Mouse (Mus musculus) limb, embryonic 12.5 days (tissue): ENCODE results near the gene Krt10. TPM values are rescaled to one million over a fixed set of nuclear protein-coding genes. Genes with fewer than 3 reads are reported as not detected.

Experiments
- ATAC-seq: fragments of 200-750 bp; cut with Nextera tagmentation; 2 replicates; pipeline ENCODE4 v1.8.0; 2017; ENCODE audit warnings: low read depth, moderate TSS enrichment; ENCODE audit not compliant: insufficient number of reproducible peaks, insufficient read depth, low FRiP score, low TSS enrichment
- H3K27ac ChIP-seq: fragments of 300-500 bp; sonication (generic); 2 replicates; pipeline ENCODE4 v1.5.1; 2016; ENCODE audit warnings: mild to moderate bottlenecking, moderate library complexity
- H3K27me3 ChIP-seq: fragments of 300-500 bp; sonication (generic); 2 replicates; pipeline ENCODE4 v1.6.1; 2016; ENCODE audit warnings: mild to moderate bottlenecking, moderate library complexity
- H3K36me3 ChIP-seq: fragments of 300-500 bp; sonication (generic); 2 replicates; pipeline ENCODE4 v1.6.1; 2016; ENCODE audit warnings: mild to moderate bottlenecking, moderate library complexity
- H3K4me1 ChIP-seq: fragments of 300-500 bp; sonication (generic); replicated peaks from 2 replicates; pipeline ENCODE4 v1.6.1; 2016
- H3K4me2 ChIP-seq: fragments of 300-500 bp; sonication (generic); 2 replicates; pipeline ENCODE4 v1.6.1; 2016; ENCODE audit warnings: mild to moderate bottlenecking, moderate library complexity
- H3K4me3 ChIP-seq: fragments of 300-500 bp; sonication (generic); replicated peaks from 2 replicates; pipeline ENCODE4 v1.5.1; 2016; ENCODE audit warnings: mild to moderate bottlenecking
- H3K9ac ChIP-seq: fragments of 300-500 bp; sonication (generic); replicated peaks from 2 replicates; pipeline ENCODE4 v1.6.1; 2016; ENCODE audit warnings: mild to moderate bottlenecking, moderate library complexity
- H3K9me3 ChIP-seq: fragments of 300-500 bp; sonication (generic); 2 replicates; pipeline ENCODE4 v1.6.1; 2016; ENCODE audit warnings: mild to moderate bottlenecking, moderate library complexity
- WGBS: fragments of 180-500 bp; shearing (Covaris S2); methylation state at CpG from one replicate; pipeline ENCODE4 v1.1.7; 2016; 5-methylcytosine and 5-hydroxymethylcytosine counted together
- polyA plus RNA-seq: library from polyadenylated mRNA; unstranded; fragments of >200 nt; fragmentation: Nextera tagmentation; extraction: Ambion mirVana; gene quantifications from 2 replicates; pipeline ENCODE4 v1.2.1, GENCODE M21; 2016

The Krt10 gene
- polyA plus RNA-seq, 1 experiment from 2014 or later, result 35.3 TPM

DNA sequence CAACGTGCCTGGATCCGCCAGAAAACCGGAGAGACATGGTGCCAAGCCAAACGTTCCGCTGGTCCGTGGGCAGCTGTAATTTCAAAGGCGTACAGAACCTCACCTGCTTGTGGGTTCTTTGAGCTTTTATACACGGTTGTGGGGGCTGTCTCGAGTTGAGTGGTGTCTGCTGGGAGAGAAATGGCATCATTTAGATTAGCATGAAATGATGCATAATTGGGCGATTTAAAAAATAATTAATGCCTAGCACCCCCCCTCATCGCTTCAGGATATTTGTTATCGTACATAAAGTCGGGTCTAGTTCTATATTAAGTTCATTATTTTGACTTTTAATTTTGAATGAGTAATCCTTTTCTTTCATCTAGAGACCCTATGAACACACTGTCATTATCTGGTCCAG lies 14.4 kb downstream of the Krt10 start, which contains the start of gene Krt28:
TSS of gene Krt28 (minus strand) at position 101 of the 400 bp plus-strand sequence.
- Histone ChIP-seq H3K36me3 (no peaks in the 10 kb centered on the region), H3K4me2 (no peak within 1 kb of the TSS), H3K9ac (no peak within 1 kb of the TSS), H3K27ac (no peak within 1 kb of the TSS), H3K4me1 (no peaks in the 10 kb centered on the region), H3K27me3 (no peaks in the 10 kb centered on the region; the same call in 1 of the 2 replicates), H3K9me3 (no peaks in the 10 kb centered on the region), H3K4me3 (no peak within 1 kb of the TSS)
- ATAC-seq, result no peak
- 81% methylated on average over 13 of the region's 13 CpGs for WGBS

DNA sequence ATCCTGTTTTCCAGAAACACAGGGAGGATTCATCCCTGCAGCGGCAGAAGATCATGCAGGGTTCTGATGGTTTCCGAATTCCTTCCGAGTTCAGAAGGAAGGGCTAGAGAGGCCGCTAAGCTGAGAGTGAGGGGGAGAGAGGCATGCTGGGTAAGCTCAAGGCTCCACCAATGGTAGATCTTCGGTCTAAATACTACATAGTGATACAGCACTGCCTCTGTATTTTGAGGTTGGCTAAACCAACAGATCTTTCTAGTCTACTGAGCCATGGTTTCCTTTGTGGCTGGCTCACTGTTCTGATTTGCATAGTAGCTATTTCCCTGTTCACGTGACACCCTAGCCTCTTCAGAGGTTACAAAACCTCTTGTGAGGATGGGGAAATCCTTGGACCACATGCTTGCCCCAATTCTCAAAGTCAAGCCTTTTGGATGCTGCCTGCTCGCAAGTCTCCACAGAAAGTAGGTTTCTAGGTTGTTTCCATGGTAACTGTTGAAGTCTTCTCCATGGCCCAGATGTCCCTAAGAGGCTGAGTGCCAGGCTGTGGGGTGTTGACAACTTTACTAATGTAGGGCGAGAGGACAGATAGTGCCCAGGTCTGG lies 19.2 kb downstream of the Krt10 start:
- Histone ChIP-seq H3K4me1 (no peaks in the 10 kb centered on the region), H3K27ac (no peak overlapping the region), H3K9ac (no peak overlapping the region), H3K9me3 (no peaks in the 10 kb centered on the region), H3K27me3 (peaks cover 11% of the 10 kb centered on the region; the same call in 1 of the 2 replicates), H3K4me3 (no peak overlapping the region), H3K4me2 (no peak overlapping the region), H3K36me3 (no peaks in the 10 kb centered on the region)
- WGBS, result 85% methylated on average over 8 of the region's 8 CpGs
- no peak for ATAC-seq

DNA sequence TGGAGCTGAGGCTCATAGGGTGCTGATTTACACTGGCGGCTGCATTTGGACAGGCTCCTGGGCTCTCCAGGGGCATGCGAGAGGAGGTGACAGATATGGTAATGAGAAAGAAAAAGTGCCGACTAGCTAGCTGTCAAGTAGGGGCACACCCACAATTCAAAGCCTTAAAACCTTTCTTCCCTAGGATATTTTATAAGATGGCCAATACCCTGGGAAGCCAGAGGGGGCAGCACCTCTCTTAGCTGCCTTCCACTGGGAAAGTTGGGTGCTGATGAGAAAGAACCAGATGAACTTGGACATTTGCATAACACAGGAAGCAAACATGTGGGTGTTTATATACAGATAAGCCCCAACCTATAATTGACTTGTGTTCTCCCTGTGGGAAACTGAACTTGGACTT lies 19.9 kb downstream of the Krt10 start:
- peaks cover 11% of the 10 kb centered on the region; the same call in 1 of the 2 replicates for H3K27me3 ChIP-seq
- no peak overlapping the region for H3K4me3 ChIP-seq
- H3K4me2 ChIP-seq, result no peak overlapping the region
- H3K36me3 ChIP-seq, result no peaks in the 10 kb centered on the region
- ATAC-seq, result no peak
- 15% methylated on average over 3 of the region's 3 CpGs for WGBS
- H3K4me1 ChIP-seq, result no peaks in the 10 kb centered on the region
- no peak overlapping the region for H3K9ac ChIP-seq
- H3K9me3 ChIP-seq, result no peaks in the 10 kb centered on the region
- no peak overlapping the region for H3K27ac ChIP-seq

DNA sequence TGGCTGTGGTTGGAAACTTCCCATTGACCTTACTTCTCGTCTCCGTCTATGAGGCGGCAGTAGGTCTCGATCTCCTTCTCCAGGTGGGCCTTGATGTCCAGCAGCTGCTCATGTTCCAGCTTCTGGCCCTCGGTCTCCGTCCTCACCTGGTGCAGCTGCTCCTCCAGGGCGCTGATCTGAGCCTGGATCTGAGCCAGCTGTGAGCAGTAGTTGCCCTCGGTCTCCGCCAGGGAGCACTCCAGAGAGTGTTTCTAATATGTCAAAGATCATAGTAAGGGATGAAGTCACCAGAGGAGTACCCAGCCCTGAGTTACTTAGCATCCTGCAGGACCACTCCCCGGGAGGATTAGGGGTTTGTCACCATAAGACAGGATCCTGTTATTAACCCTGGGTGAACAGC lies 22.4 kb downstream of the Krt10 start:
- no peak overlapping the region for H3K9ac ChIP-seq
- no peak overlapping the region for H3K4me3 ChIP-seq
- no peak overlapping the region for H3K4me2 ChIP-seq
- no peaks in the 10 kb centered on the region for H3K36me3 ChIP-seq
- 40% methylated on average over 10 of the region's 10 CpGs for WGBS
- peaks cover 11% of the 10 kb centered on the region; the same call in 1 of the 2 replicates for H3K27me3 ChIP-seq
- H3K9me3 ChIP-seq, result no peaks in the 10 kb centered on the region
- ATAC-seq, result no peak
- no peaks in the 10 kb centered on the region for H3K4me1 ChIP-seq
- H3K27ac ChIP-seq, result no peak overlapping the region

DNA sequence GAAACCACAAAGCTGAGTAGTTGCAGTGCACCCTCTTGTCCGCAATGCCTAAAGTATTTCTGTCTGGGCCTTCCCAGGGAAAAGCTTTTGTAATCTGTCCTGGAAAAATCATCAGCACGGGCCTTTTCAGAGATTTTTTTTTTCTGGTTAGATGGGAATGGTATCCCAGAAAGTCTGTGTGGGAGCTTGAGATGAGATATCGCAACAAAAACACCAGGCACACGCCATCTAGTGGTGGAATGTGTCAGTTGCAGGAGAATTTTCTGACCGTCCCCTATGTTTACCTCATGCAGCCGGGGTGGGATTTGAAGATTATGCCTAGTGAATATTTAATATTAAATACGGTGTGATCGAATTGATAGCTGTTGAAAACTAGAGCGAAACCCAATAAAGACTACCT lies 24.8 kb downstream of the Krt10 start:
- H3K4me3 ChIP-seq, result no peak overlapping the region
- H3K9me3 ChIP-seq, result no peaks in the 10 kb centered on the region
- 0 out of 2 replicates have a peak, but pooled peaks cover 11% of the 10 kb centered on the region for H3K27me3 ChIP-seq
- 24% methylated on average over 9 of the region's 9 CpGs for WGBS
- no peak for ATAC-seq
- no peak overlapping the region for H3K27ac ChIP-seq
- no peak overlapping the region for H3K9ac ChIP-seq
- no peaks in the 10 kb centered on the region for H3K36me3 ChIP-seq
- H3K4me2 ChIP-seq, result no peak overlapping the region
- no peaks in the 10 kb centered on the region for H3K4me1 ChIP-seq

DNA sequence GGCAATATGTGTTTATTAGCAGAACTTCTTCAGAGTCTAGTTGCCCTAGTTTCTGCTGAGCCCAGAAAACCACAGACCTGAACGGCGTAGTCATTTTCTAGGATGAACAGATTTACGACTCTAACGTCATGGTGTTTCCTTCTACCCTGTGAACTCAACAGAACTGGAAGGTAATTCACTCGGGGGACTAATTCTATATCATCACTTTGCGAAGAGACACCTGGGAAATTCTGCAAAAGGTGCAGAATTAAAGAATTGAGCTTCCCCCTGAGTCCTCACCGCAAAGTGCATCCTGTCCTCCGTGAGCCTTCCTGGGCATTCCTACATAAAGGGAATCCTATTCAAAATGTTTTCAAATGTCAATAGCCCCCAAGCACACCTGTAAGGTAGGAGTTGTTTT lies 27.7 kb downstream of the Krt10 start:
- no peak for ATAC-seq
- H3K27me3 ChIP-seq, result 0 out of 2 replicates have a peak, but pooled peaks cover 3% of the 10 kb centered on the region
- H3K9ac ChIP-seq, result no peak overlapping the region
- 80% methylated on average over 8 of the region's 8 CpGs for WGBS
- no peak overlapping the region for H3K27ac ChIP-seq
- H3K36me3 ChIP-seq, result no peaks in the 10 kb centered on the region
- H3K4me1 ChIP-seq, result no peaks in the 10 kb centered on the region
- no peaks in the 10 kb centered on the region for H3K9me3 ChIP-seq
- no peak overlapping the region for H3K4me3 ChIP-seq
- H3K4me2 ChIP-seq, result no peak overlapping the region

DNA sequence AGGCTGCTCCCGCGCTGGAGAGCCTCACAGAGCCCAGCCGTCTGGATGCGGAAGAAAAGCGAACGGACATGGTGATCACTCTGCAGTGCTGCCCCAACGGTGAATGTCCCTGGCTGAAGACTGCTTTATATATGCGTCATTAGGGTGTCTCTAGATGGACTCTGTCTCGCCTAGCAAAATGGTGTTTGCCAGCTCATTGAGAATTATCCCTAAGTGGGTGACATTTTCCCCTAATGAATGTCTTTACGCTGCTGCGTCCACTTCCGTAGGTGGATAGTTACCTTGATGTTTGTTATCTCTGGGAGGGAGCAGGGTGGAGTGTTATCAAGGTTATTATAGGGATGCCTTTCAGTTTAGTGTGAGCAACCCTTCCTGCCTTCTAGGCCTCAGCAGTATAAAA lies 38.2 kb downstream of the Krt10 start, which contains the start of gene Krt27:
TSS of gene Krt27 (minus strand) at position 101 of the 400 bp plus-strand sequence.
- H3K9me3 ChIP-seq, result no peaks in the 10 kb centered on the region
- no peaks in the 10 kb centered on the region for H3K27me3 ChIP-seq
- H3K36me3 ChIP-seq, result no peaks in the 10 kb centered on the region
- H3K4me2 ChIP-seq, result no peak within 1 kb of the TSS
- no peak for ATAC-seq
- no peak within 1 kb of the TSS for H3K27ac ChIP-seq
- WGBS, result 73% methylated on average over 12 of the region's 12 CpGs
- H3K4me1 ChIP-seq, result no peaks in the 10 kb centered on the region
- H3K4me3 ChIP-seq, result no peak within 1 kb of the TSS
- H3K9ac ChIP-seq, result no peak within 1 kb of the TSS

DNA sequence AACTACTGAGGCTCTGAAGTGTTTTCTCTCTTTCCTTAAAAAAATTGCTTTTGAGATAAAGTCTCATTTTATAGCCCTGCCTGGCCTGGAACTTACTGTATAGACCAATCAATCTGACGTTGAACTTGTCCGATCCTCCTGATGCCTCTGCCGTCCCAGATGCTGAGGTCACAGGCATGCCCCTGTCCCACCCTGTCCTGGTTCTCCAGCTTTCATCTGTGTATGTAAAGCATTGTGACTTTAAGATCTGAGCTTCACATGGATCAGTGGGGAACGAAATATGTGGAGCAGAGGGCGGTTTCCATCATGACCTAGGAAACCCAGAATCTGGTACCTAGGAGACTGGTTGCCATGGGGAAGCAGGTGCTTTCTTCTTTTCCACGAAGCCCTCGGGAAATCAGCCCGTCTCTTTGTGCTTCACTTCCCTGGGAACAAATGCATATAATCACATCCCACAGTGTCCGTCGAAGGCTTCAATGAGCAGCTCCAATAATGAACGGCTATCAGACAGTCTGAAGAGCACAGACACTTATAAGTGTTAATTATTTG lies 49.8 kb downstream of the Krt10 start:
- Histone ChIP-seq H3K36me3 (no peaks in the 10 kb centered on the region), H3K4me2 (no peak overlapping the region), H3K9me3 (no peaks in the 10 kb centered on the region), H3K27ac (no peak overlapping the region), H3K27me3 (no peaks in the 10 kb centered on the region), H3K4me1 (no peaks in the 10 kb centered on the region), H3K9ac (no peak overlapping the region), H3K4me3 (no peak overlapping the region)
- ATAC-seq, result no peak
- 84% methylated on average over 11 of the region's 11 CpGs for WGBS

DNA sequence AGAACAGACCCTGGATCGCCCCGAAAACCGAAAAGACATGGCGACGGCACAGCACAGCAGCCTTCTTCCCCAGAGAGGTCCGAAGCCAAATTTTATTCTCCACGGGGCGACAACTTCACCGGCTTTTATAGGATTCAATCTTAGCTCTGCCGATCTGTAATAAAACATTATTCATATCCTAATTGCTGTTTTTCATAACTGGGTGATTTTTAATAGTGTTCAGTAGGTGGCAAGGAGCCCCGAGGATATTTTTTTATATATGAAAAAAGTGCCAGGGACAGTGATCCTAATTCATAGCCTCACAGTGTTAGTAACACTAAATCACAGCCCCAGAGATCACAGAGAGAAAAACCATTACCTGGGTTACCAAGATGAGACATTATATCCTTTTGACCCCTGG lies 51.3 kb downstream of the Krt10 start, which contains the start of gene Krt26:
TSS of gene Krt26 (minus strand) at position 101 of the 400 bp plus-strand sequence.
- no peak for ATAC-seq
- Histone ChIP-seq H3K9me3 (no peaks in the 10 kb centered on the region), H3K4me1 (no peaks in the 10 kb centered on the region), H3K27ac (no peak within 1 kb of the TSS), H3K4me3 (no peak within 1 kb of the TSS), H3K4me2 (no peak within 1 kb of the TSS), H3K27me3 (no peaks in the 10 kb centered on the region), H3K9ac (no peak within 1 kb of the TSS), H3K36me3 (no peaks in the 10 kb centered on the region)
- 86% methylated on average over 11 of the region's 11 CpGs for WGBS

Other genes starting within 250 kb of the Krt10 start
- 0.40 and 0.49 TPM in 2 replicates for gene Ccr7, start 234.3 kb downstream of the Krt10 start, polyA plus RNA-seq
- gene Smarce1, start 158.3 kb downstream of the Krt10 start, polyA plus RNA-seq, result 403 and 407 TPM in 2 replicates
- 0.15 and 0.36 TPM in 2 replicates for gene Krt222, start 145.3 kb downstream of the Krt10 start, polyA plus RNA-seq
- gene Krt24, start 104.1 kb downstream of the Krt10 start, polyA plus RNA-seq, result 0.21 and 0.41 TPM in 2 replicates
- not detected in 2 replicates for gene Krt25, start 66.4 kb downstream of the Krt10 start, polyA plus RNA-seq
- gene Krt26, start 51.4 kb downstream of the Krt10 start, polyA plus RNA-seq, result not detected in 2 replicates
- not detected in 2 replicates for gene Krt27, start 38.3 kb downstream of the Krt10 start, polyA plus RNA-seq
- 0.13 TPM in 1 of 2 replicates, not detected in the other for gene Krt28, start 14.5 kb downstream of the Krt10 start, polyA plus RNA-seq
- not detected in 2 replicates for gene Krt12, start 32.9 kb upstream of the Krt10 start, polyA plus RNA-seq
- gene Krt20, start 48.8 kb upstream of the Krt10 start, polyA plus RNA-seq, result 0.18 and 0.42 TPM in 2 replicates
- gene Krt23, start 103.8 kb upstream of the Krt10 start, polyA plus RNA-seq, result 0.18 and 0.26 TPM in 2 replicates
- gene Krt39, start 132.0 kb upstream of the Krt10 start, polyA plus RNA-seq, result not detected in 2 replicates
- gene Krt40, start 153.8 kb upstream of the Krt10 start, polyA plus RNA-seq, result not detected in 2 replicates
- gene Krtap3-3, start 161.5 kb upstream of the Krt10 start, polyA plus RNA-seq, result not detected in 2 replicates
- not detected in 2 replicates for gene Krtap3-2, start 167.5 kb upstream of the Krt10 start, polyA plus RNA-seq
- gene Gm11939, start 170.1 kb upstream of the Krt10 start, polyA plus RNA-seq, result not detected in 2 replicates
- gene Krtap3-1, start 177.3 kb upstream of the Krt10 start, polyA plus RNA-seq, result not detected in 2 replicates
- not detected in 2 replicates for gene Krtap1-5, start 191.7 kb upstream of the Krt10 start, polyA plus RNA-seq
- gene Krtap1-4, start 194.3 kb upstream of the Krt10 start, polyA plus RNA-seq, result not detected in 2 replicates
- gene Krtap1-3, start 202.0 kb upstream of the Krt10 start, polyA plus RNA-seq, result not detected in 2 replicates
- gene Krtap9-3, start 208.7 kb upstream of the Krt10 start, polyA plus RNA-seq, result not detected in 2 replicates
- gene Gm11938, start 213.9 kb upstream of the Krt10 start, polyA plus RNA-seq, result not detected in 2 replicates
- gene Gm11937, start 220.8 kb upstream of the Krt10 start, polyA plus RNA-seq, result not detected in 2 replicates
- not detected in 2 replicates for gene Krtap2-4, start 225.5 kb upstream of the Krt10 start, polyA plus RNA-seq
- not detected in 2 replicates for gene Gm11562, start 231.1 kb upstream of the Krt10 start, polyA plus RNA-seq
- gene Krtap4-1, start 238.9 kb upstream of the Krt10 start, polyA plus RNA-seq, result not detected in 2 replicates
- not detected in 2 replicates for gene Krtap4-2, start 245.7 kb upstream of the Krt10 start, polyA plus RNA-seq